ENCODE assay signal across 8 mouse cellular contexts in genomic region chr11:79022836-79023235, GRCm38 (mm10). TPM values are rescaled to one million over a fixed set of nuclear protein-coding genes. Genes with fewer than 3 reads are reported as not detected.
DNase-seq lines count a peak whose midpoint lies in the region; ATAC-seq and TF ChIP-seq lines count a peak whose summit lies in the region.
"Had no signal": no experiment of that assay in that cellular context is flagged by ENCODE, and none has a peak within 500 bp of the region (broad histone marks: within the 10 kb centered on the region; RNA-seq: fewer than 3 reads in every experiment).

No protein-coding gene starts in this region.

- H3K4me3 ChIP-seq in kidney, embryonic 15.5 days (replicated peaks), result no peak overlapping the region
- peak overlapping the region; percentile 20; the same call in 1 of the 2 replicates for H3K4me3 ChIP-seq in bone marrow macrophage, adult 2 months (ENCODE audit: insufficient read depth, low read length)

- no peaks in the 10 kb centered on the region for H3K27me3 ChIP-seq in kidney, embryonic 15.5 days
- H3K27me3 ChIP-seq: Patski had no signal

- H3K9me3 ChIP-seq in kidney, embryonic 15.5 days (replicated peaks), result no peaks in the 10 kb centered on the region

- TF ChIP-seq CTCF in bone marrow macrophage, adult 2 months (IDR thresholded peaks at IDR 0.05; ENCODE audit: low read depth, low read length), result no peak

- H3K9ac ChIP-seq in kidney, embryonic 15.5 days, result no peak overlapping the region

- H3K27ac ChIP-seq in kidney, embryonic 15.5 days, result peak overlapping the region; percentile 84
- no peak overlapping the region for H3K27ac ChIP-seq in bone marrow macrophage, adult 2 months (ENCODE audit: insufficient read depth, low read depth, low read length)

- DNase-seq in kidney, postnatal 10 days, result no peak
- peak; percentile 47 for DNase-seq in naive thymus-derived CD4-positive, alpha-beta T cell, adult 2 months (ENCODE audit: low read depth)
- no peak for DNase-seq in cerebellum, adult 11 months

- peak overlapping the region; percentile 36 for H3K4me2 ChIP-seq in kidney, embryonic 15.5 days

- peaks cover 28% of the 10 kb centered on the region for H3K4me1 ChIP-seq in kidney, embryonic 15.5 days
- peaks cover 14% of the 10 kb centered on the region for H3K4me1 ChIP-seq in bone marrow macrophage, adult 2 months (ENCODE audit: control insufficient read depth, insufficient read depth, low read length)

- no peak for TF ChIP-seq POLR2A in bone marrow macrophage, adult 2 months (IDR thresholded peaks at IDR 0.05; ENCODE audit: borderline replicate concordance, low read depth, low read length)

- ATAC-seq in kidney, embryonic 15.5 days (replicated peaks; ENCODE audit: low FRiP score), result no peak
- ATAC-seq in inflammation-experienced regulatory T-cells, adult 6 months, result peak; percentile 17
- ATAC-seq in erythroid progenitor cell, adult 5-6 weeks (replicated peaks; ENCODE audit: low FRiP score, poor library complexity, severe bottlenecking), result no peak
- ATAC-seq: Patski had no signal

- peaks cover 47% of the 10 kb centered on the region for H3K36me3 ChIP-seq in kidney, embryonic 15.5 days

- WGBS in kidney, embryonic 15.5 days, result 60% methylated on average over 4 of the region's 4 CpGs

RNA-seq across cellular contexts. Expression of gene Lgals9, which starts 38.1 kb away (rescaled TPM):
- polyA plus RNA-seq in kidney, embryonic 15.5 days (2015; fragmentation: Nextera tagmentation; extraction: Ambion mirVana), result 40.5 and 49.9 TPM in 2 replicates
- polyA plus RNA-seq in bone marrow macrophage, adult 2 months (2012; ENCODE audit: insufficient read depth, insufficient read length, missing spikeins), result 114 and 145 TPM in 2 replicates
- 100 to 1,000 TPM; 166 to 316 (median 259) TPM for polyA plus RNA-seq in inflammation-experienced regulatory T-cells, adult 6 months (2017; shearing (Covaris generic))
- total RNA-seq in erythroid progenitor cell, adult 5-6 weeks (2015; ENCODE audit: low replicate concordance), result 137 and 146 TPM in 2 replicates
- 14.2 and 28.0 TPM in 2 replicates for total RNA-seq in erythroid progenitor cell, adult 5-6 weeks (2017; ENCODE audit: low replicate concordance)
